Mouse (Mus musculus) activated CD4-positive, CD25-positive, alpha-beta regulatory T cell, adult 4 months (primary cell): Measurements from ENCODE around the gene Rln1. TPM values are rescaled to one million over a fixed set of nuclear protein-coding genes. Genes with fewer than 3 reads are reported as not detected.

Source experiments
- ATAC-seq: one replicate; pipeline ENCODE4 v1.8.0; 2017
- polyA plus RNA-seq, 2 experiments: library from polyadenylated mRNA; unstranded; fragments of 100-300 nt; shearing (Covaris generic); gene quantifications; one replicate each; pipeline ENCODE4 v1.2.1; 2017

The Rln1 gene
- polyA plus RNA-seq, 2 experiments from 2014 or later: not detected

DNA sequence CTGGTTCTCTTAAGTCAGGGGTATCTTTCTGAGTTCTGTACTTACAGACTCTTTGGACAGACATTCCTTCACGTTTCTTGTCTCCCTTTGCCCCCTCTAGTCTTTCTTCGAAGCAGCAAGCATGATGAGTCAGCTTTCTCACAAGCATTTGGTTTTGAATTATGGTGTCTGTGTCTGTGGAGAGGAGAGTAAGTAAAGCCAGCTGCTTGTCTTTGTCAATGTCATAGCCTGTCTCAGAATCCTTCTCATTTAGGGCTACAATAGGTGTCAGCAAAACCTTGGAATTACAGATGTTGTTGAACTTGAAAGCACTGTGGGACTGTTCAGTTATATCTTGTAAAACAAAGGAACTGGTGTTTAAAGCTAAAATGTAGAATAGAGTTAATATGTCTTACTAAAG is 39.7 kb downstream of the Rln1 start:
- ATAC-seq: no peak

DNA sequence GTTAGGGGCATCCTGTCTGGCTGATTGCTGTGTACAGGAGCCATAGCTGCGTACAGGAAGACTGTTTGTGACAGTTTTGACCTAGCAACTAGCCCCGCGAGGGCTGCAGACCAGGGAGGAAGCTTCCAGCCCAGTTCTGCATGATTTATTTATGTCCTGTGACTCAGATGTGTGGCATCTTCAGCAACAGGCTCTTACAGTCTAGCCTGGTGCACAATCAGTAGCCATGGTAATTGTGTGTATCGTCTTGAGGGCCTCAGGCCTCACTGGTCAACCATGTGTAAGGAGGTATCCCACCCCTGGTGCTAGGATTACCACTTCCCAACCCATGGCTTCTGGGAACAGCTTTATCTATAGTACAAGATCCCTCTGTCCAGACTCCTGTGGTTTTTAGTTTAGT is 41.9 kb downstream of the Rln1 start:
- ATAC-seq: no peak

DNA sequence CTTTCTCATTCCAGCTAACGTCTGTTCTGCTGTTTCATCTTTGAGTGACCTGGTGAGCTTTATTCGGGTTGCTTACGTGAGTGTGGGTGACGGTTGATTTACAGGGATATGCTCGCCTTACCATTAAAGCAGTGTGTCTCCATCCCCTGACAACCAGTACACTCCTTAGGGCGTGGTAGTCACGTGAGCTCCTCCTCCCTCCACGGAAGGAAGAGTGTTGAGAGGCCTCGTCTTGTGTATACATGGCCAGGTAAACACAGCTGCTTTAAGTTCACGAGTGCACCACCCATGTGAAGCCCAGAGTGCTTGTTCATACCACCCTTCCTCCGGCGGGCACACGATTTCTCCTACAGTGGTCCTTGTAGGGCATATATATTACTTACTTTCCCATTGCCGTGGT is 42.9 kb downstream of the Rln1 start:
- ATAC-seq: no peak

DNA sequence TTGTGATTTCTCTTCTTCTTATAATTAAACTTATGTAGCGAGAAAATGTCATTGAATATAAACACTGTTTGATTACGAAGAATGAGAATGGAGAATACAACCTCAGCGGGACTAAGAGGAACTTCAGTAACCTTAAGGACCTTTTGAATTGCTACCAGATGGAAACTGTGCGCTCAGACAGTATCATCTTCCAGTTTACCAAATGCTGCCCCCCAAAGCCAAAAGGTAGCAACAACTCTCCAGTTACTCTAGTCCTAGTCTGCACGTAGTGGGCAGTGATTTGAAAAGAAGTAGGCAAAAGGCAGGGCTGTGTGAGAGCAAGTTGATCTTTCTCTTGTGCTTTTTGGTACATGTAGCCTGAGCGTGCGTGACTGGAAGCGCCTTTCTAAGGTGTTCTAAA is 46.6 kb downstream of the Rln1 start:
- no peak for ATAC-seq

DNA sequence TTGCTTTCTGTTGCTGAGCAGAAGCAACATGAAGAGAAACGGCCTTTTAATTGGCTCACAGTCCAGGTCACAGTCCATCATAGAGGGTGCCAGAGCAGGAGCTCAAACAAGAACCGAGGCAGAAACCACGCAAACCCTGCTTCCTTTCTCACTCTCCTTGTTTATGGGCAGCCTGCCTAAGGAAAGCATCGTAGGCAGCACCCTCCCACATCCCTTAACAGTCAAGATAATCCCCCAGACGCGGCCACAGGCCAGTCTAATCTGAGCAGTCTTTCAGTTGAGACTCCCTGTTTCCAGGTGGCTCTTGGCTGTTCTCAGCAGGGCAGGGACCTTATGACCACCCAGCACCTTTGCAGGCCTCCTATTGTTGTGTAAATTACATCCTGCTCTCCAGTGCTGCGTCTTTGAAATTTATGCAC is 49.0 kb downstream of the Rln1 start:
- no peak for ATAC-seq

Other genes starting within 250 kb of the Rln1 start
- gene Rcl1, start 233.3 kb downstream of the Rln1 start, polyA plus RNA-seq: 10 to 100 TPM; 23.8 to 24.0 TPM
- gene Jak2, start 82.8 kb downstream of the Rln1 start, polyA plus RNA-seq: 10 to 100 TPM; 20.1 to 20.5 TPM
- gene Insl6, start 9.3 kb downstream of the Rln1 start, polyA plus RNA-seq: 10 to 100 TPM; 23.8 to 28.8 TPM
- 100 to 1,000 TPM; 216 to 219 TPM for gene Plgrkt, start 32.7 kb upstream of the Rln1 start, polyA plus RNA-seq
- gene Cd274, start 32.8 kb upstream of the Rln1 start, polyA plus RNA-seq: 10 to 100 TPM; 37.7 to 48.6 TPM
- gene Pdcd1lg2, start 76.2 kb upstream of the Rln1 start, polyA plus RNA-seq: 10 to 100 TPM; 17.2 to 23.0 TPM
- 10 to 100 TPM in 1 of 2 experiments, 1 to 10 TPM in 1; 8.6 to 13.1 TPM for gene Ric1, start 187.6 kb upstream of the Rln1 start, polyA plus RNA-seq